Mouse (Mus musculus) stomach, embryonic 16.5 days (tissue): Measurements from ENCODE around the gene Pou2af1. TPM values are rescaled to one million over a fixed set of nuclear protein-coding genes. Genes with fewer than 3 reads are reported as not detected.

ENCODE experiments used
- ATAC-seq: fragments of 200-750 bp; cut with Nextera tagmentation; 2 replicates; pipeline ENCODE4 v1.8.0; 2017; ENCODE audit warnings: moderate number of reproducible peaks, moderate TSS enrichment; ENCODE audit not compliant: insufficient read depth, low FRiP score
- H3K27ac ChIP-seq: fragments of 300-500 bp; sonication (generic); 2 replicates; pipeline ENCODE4 v1.5.1; 2014; ENCODE audit warnings: low read length
- H3K27me3 ChIP-seq: fragments of 300-500 bp; sonication (generic); 2 replicates; pipeline ENCODE4 v1.6.1; 2014; ENCODE audit warnings: low read length, control low read depth, mixed read lengths; ENCODE audit not compliant: control insufficient read depth, insufficient read depth
- H3K36me3 ChIP-seq: fragments of 300-500 bp; sonication (generic); 2 replicates; pipeline ENCODE4 v1.6.1; 2014; ENCODE audit warnings: low read length; ENCODE audit not compliant: control insufficient read depth, insufficient read depth
- H3K4me1 ChIP-seq: fragments of 300-500 bp; sonication (generic); 2 replicates; pipeline ENCODE4 v1.6.1; 2014; ENCODE audit warnings: low read length, control low read depth, mixed read lengths; ENCODE audit not compliant: control insufficient read depth, insufficient read depth
- H3K4me2 ChIP-seq: fragments of 300-500 bp; sonication (generic); 2 replicates; pipeline ENCODE4 v1.6.1; 2014; ENCODE audit warnings: low read depth, low read length, mixed read lengths
- H3K4me3 ChIP-seq: fragments of 300-500 bp; sonication (generic); replicated peaks from 2 replicates; pipeline ENCODE4 v1.5.1; 2014; ENCODE audit warnings: mild to moderate bottlenecking, low read length
- H3K9ac ChIP-seq: fragments of 300-500 bp; sonication (generic); 2 replicates; pipeline ENCODE4 v1.6.1; 2014; ENCODE audit warnings: low read length
- H3K9me3 ChIP-seq: fragments of 300-500 bp; sonication (generic); replicated peaks from 2 replicates; pipeline ENCODE4 v1.6.1; 2016; ENCODE audit warnings: low read length, control low read depth; ENCODE audit not compliant: control insufficient read depth
- WGBS: fragments of 180-500 bp; shearing (Covaris S2); extraction: QIAGEN DNeasy Blood & Tissue Kit; methylation state at CpG from one replicate; pipeline ENCODE4 v1.1.7; 2014; 5-methylcytosine and 5-hydroxymethylcytosine counted together
- polyA plus RNA-seq: library from polyadenylated mRNA; unstranded; fragments of >200 nt; fragmentation: Nextera tagmentation; extraction: Ambion mirVana; gene quantifications from 2 replicates; pipeline ENCODE4 v1.2.1, GENCODE M21; 2015

Gene Pou2af1
- polyA plus RNA-seq, 1 experiment from 2014 or later: 0.66 TPM

DNA sequence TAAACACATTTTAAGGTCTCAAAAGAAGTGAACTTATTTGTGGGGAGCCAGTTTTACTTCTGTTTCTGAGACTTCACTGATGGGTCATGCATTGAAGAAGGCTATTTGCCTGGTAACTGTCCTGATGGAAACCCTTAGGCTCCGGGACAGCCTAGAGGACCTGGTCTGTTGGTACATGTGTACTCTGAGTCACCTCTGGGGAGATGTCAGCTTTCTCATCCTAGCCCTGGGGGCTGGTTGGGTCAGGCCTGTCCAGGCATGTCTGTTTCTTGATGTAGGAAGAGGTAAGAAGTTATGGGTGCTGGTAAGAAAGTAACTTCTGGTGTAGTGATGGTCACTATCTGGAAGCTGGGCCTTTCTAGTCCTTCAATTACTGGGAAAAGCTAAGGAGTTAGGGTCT, 37.8 kb upstream of the Pou2af1 start:
- Histone ChIP-seq H3K9me3 (no peaks in the 10 kb centered on the region), H3K4me2 (no peak overlapping the region), H3K36me3 (no peaks in the 10 kb centered on the region), H3K9ac (no peak overlapping the region), H3K4me1 (no peaks in the 10 kb centered on the region; the same call in 1 of the 2 replicates), H3K4me3 (no peak overlapping the region), H3K27me3 (no peaks in the 10 kb centered on the region), H3K27ac (no peak overlapping the region)
- ATAC-seq: peak; percentile 53; the same call in 1 of the 2 replicates
- WGBS: 77% methylated on average over 1 of the region's 1 CpGs

- no peaks in the 10 kb centered on the region; the same call in 1 of the 2 replicates for H3K4me1 ChIP-seq
- no peak overlapping the region for H3K4me3 ChIP-seq
- ATAC-seq: no peak
- no peaks in the 10 kb centered on the region for H3K27me3 ChIP-seq
- no peaks in the 10 kb centered on the region for H3K36me3 ChIP-seq
- H3K9ac ChIP-seq: no peak overlapping the region
- no peak overlapping the region for H3K4me2 ChIP-seq
- no peaks in the 10 kb centered on the region for H3K9me3 ChIP-seq
- H3K27ac ChIP-seq: no peak overlapping the region
- 89% methylated on average over 1 of the region's 1 CpGs for WGBS
Measured at GRCm38 (mm10) chr9:51178297-51178696, 35.2 kb upstream of the Pou2af1 start.

DNA sequence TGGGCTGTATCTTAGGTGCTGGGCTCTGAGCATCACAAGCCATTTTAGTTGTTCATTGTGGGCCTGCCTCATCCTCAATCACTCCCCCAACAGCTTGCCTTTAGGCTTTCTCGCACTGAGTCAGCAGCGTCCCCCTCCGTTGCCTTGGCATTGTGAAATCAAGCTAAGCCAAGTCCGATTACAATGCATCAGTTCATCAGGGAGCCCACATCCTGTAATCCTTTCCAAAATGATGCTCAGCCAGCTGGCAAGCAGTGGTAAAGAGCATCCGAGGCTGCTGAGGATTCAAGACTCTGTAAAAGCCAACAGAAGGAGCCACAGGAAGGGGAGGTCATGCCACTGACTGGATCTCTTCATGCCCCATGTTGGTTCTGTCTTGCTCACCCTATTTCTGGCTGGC, 32.9 kb upstream of the Pou2af1 start:
- ATAC-seq: no peak
- Histone ChIP-seq H3K4me1 (no peaks in the 10 kb centered on the region), H3K9me3 (no peaks in the 10 kb centered on the region), H3K27ac (no peak overlapping the region), H3K27me3 (no peaks in the 10 kb centered on the region), H3K4me3 (no peak overlapping the region), H3K9ac (no peak overlapping the region), H3K4me2 (no peak overlapping the region), H3K36me3 (no peaks in the 10 kb centered on the region)
- WGBS: 77% methylated on average over 5 of the region's 5 CpGs

DNA sequence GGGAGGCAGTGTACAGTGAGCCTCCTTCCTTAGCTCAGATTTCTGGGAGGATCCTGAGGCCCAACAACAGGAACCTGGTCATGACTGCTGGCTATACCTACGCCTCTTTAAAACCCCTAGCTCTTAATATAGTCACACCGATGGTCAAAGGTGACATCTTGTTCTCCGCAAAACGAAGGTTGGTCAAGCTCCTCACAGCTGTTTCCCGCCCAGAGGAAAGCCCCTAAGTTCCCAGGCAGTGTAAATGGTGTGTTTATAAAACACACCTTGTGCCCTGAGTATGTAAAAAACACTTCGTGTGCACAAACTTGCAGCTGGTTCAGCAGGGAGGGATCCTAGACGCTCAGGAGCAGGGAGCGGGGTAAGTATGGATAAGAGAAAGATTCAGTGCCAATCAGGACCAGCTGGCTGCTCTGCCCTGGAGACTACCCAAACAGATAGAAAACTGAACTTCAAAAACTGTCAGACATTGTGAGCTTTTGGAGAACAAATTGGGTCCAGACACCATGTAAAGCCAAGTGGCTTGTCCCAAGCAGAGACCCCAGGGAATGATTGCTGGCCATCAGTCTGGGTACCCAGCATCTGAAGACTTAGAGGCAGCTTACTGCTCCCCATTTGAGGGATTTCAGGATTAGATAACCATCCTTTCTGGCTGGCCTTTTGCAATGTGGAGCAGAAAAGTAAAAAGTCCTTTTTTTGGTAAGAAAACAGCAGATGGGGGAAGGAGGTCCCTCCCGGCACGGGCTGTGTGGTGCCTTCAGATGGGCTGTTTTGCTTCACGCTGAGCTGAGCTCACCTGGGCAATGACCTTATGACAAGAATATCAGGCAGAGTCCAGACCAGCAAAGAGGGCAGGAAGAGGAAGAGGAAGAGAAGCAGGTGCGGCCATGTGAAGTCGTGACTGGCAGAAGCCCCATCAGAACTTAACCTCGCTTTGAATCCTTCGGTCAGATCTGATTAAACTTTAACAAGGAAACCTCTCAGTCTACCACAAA, 30.5 kb upstream of the Pou2af1 start:
- Histone ChIP-seq H3K36me3 (no peaks in the 10 kb centered on the region), H3K27ac (no peak overlapping the region), H3K9me3 (no peaks in the 10 kb centered on the region), H3K4me3 (no peak overlapping the region), H3K9ac (no peak overlapping the region), H3K4me1 (no peaks in the 10 kb centered on the region), H3K27me3 (no peaks in the 10 kb centered on the region), H3K4me2 (no peak overlapping the region)
- 66% methylated on average over 15 of the region's 15 CpGs for WGBS
- ATAC-seq: no peak

DNA sequence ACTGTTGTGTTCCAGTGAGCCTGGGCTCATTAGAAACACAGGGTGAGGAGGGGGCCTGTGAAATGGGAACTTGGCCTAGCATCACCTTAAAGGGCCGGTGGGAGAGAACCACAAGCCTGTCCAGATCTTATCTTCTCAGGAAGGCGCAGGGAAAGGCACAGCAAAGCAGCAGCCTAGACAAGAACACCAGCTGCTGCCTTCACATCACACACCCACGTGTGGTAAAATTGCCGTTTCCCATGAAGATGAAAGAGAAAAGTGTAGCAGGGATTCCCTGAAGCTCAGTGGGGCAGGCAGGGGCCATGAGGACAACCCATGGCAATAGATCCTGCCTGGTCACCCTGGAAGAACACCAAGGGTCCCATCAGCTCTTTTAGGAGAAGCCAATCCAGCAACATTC, 28.1 kb upstream of the Pou2af1 start:
- H3K4me3 ChIP-seq: no peak overlapping the region
- H3K36me3 ChIP-seq: no peaks in the 10 kb centered on the region
- H3K27ac ChIP-seq: no peak overlapping the region
- H3K27me3 ChIP-seq: no peaks in the 10 kb centered on the region
- WGBS: 73% methylated on average over 4 of the region's 4 CpGs
- no peaks in the 10 kb centered on the region for H3K4me1 ChIP-seq
- H3K4me2 ChIP-seq: no peak overlapping the region
- ATAC-seq: no peak
- no peak overlapping the region for H3K9ac ChIP-seq
- H3K9me3 ChIP-seq: no peaks in the 10 kb centered on the region

DNA sequence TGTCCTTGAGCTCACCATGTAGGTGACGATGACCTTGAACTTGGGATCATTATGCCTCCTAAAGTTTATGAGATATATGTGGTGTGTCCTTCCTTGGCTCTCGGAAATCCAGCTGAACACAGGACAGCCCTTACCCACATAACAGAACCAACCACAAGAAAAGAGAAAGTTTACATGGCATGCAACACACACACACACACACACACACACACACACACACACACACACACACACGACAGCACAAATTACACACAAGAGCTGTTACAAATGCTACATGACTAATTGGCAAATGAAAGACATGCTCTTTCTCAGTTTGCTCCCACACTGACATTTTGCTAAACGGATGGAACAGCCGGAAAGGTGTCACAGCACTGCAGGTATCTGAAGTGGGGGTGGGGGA, 27.6 kb upstream of the Pou2af1 start:
- no peak for ATAC-seq
- no peak overlapping the region for H3K4me2 ChIP-seq
- H3K9ac ChIP-seq: no peak overlapping the region
- H3K36me3 ChIP-seq: no peaks in the 10 kb centered on the region
- H3K27me3 ChIP-seq: no peaks in the 10 kb centered on the region
- H3K9me3 ChIP-seq: no peaks in the 10 kb centered on the region
- WGBS: 65% methylated on average over 5 of the region's 5 CpGs
- H3K4me1 ChIP-seq: no peaks in the 10 kb centered on the region
- no peak overlapping the region for H3K27ac ChIP-seq
- no peak overlapping the region for H3K4me3 ChIP-seq

DNA sequence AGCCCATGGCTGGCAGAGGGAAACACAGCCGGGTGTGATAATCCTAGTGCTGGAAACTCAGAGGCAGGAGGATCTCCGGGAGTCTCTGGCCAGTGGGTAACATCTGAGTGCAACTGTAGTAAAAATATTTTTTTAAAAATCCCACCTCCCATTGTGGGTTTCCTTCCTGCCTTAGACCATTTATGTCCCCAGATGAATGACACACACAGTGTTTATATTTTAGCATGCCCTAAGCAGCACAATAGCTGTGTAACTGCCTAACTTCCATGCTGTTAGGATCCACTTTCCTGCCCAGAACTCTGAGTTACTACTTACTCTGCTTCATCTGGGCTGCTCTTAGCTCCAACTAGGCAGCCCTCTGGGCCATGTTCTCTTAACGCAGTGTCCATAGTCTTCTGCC, 22.9 kb upstream of the Pou2af1 start:
- Histone ChIP-seq H3K4me3 (no peak overlapping the region), H3K4me2 (no peak overlapping the region), H3K27me3 (no peaks in the 10 kb centered on the region), H3K9ac (no peak overlapping the region), H3K27ac (no peak overlapping the region), H3K9me3 (no peaks in the 10 kb centered on the region), H3K36me3 (no peaks in the 10 kb centered on the region), H3K4me1 (no peaks in the 10 kb centered on the region)
- ATAC-seq: no peak
- 80% methylated on average over 3 of the region's 3 CpGs for WGBS

DNA sequence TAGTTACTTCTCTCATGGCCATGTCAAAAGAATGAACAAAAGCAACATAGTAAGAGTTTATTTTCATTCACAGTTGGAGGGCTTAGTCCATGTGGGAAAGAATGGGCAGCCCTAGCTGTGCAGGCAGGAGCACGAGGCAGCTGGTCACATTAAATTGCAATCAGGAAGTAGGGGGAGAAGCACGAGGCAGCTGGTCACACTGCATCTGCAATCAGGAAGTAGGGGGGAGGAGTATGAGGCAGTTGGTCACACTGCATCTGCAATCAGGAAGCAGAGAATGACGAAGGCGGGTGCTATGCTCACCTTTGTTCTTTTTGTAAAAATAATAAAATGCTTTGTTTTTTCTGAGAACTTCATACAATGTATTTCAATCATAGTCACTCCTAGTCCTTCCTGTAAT, 18.7 kb upstream of the Pou2af1 start:
- Histone ChIP-seq H3K36me3 (no peaks in the 10 kb centered on the region), H3K27me3 (no peaks in the 10 kb centered on the region), H3K27ac (no peak overlapping the region), H3K4me3 (no peak overlapping the region), H3K4me2 (no peak overlapping the region), H3K9me3 (no peaks in the 10 kb centered on the region), H3K4me1 (no peaks in the 10 kb centered on the region), H3K9ac (no peak overlapping the region)
- no peak for ATAC-seq
- WGBS: 73% methylated on average over 4 of the region's 4 CpGs

DNA sequence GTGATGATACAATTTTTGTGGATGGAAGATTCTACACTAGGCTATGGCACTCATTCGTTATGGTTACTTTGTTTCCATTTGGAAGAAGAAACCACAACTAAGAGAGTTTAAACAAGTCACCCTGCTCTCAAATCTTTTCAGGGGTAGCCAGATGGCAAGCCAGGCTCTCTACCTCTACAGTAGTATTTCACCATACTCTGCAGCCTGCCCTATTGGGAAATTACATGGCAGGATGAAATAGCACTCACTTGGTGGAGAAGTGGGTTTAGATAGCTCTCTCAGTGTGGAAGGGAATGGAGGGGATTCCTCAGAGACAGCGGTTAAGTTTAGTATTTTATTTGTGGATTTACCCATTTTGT, 4.6 kb upstream of the Pou2af1 start:
- Histone ChIP-seq H3K27me3 (no peaks in the 10 kb centered on the region), H3K27ac (no peak overlapping the region), H3K4me1 (no peaks in the 10 kb centered on the region), H3K9me3 (no peaks in the 10 kb centered on the region), H3K36me3 (no peaks in the 10 kb centered on the region), H3K9ac (no peak overlapping the region), H3K4me3 (no peak overlapping the region), H3K4me2 (no peak overlapping the region)
- 90% methylated on average over 2 of the region's 2 CpGs for WGBS
- ATAC-seq: no peak
